In the genomic region with DNA sequence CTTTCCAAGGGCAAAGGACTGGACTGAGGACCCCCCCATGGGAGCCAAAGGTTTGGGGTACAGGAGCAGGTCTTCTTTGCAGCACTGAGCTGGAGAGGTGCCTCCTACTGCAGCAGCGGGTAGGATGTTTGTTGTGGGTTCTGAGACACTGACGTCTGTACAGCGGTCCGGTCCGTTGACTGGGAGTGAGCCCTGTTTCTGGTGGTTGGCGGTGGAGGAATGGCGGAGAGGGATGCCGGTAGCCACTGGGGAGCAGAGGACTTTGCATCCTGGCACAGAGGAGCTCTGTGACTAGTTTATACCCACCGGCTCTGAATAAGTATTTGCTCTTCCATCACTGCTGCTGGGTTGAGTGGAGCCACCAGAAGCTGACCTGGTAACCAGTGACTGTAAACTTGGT, we compare ENCODE assay signal across 15 mouse cellular contexts.
DNase-seq lines count a peak whose midpoint lies in the region; ATAC-seq and TF ChIP-seq lines count a peak whose summit lies in the region.
"Had no signal": no experiment of that assay in that cellular context is flagged by ENCODE, and none has a peak within 500 bp of the region (broad histone marks: within the 10 kb centered on the region; RNA-seq: fewer than 3 reads in every experiment).

No protein-coding gene starts in this region.

- H3K4me3 ChIP-seq in liver, adult 2 months (ENCODE audit: insufficient read depth, low read depth, low read length) = no peak overlapping the region
- no peak overlapping the region for H3K4me3 ChIP-seq in liver, embryonic 16.5 days (ENCODE audit: low read depth, low read length)
- no peak overlapping the region for H3K4me3 ChIP-seq in forebrain, embryonic 15.5 days
- H3K4me3 ChIP-seq: hindbrain, embryonic 10.5 days had no signal

- no peak overlapping the region for H3K4me2 ChIP-seq in liver, embryonic 16.5 days (ENCODE audit: low read depth, low read length)
- no peak overlapping the region for H3K4me2 ChIP-seq in forebrain, embryonic 15.5 days (replicated peaks)
- H3K4me2 ChIP-seq: midbrain, embryonic 11.5 days had no signal

- no peaks in the 10 kb centered on the region for H3K27me3 ChIP-seq in liver, adult 2 months (ENCODE audit: control insufficient read depth, insufficient read depth, low read length)
- no peaks in the 10 kb centered on the region for H3K27me3 ChIP-seq in liver, embryonic 16.5 days (ENCODE audit: control insufficient read depth, insufficient read depth, low read depth, low read length)
- no peaks in the 10 kb centered on the region for H3K27me3 ChIP-seq in forebrain, embryonic 15.5 days

- H3K9me3 ChIP-seq in liver, embryonic 16.5 days (replicated peaks; ENCODE audit: control insufficient read depth, low read length) = no peaks in the 10 kb centered on the region
- H3K9me3 ChIP-seq in forebrain, embryonic 15.5 days = no peaks in the 10 kb centered on the region
- H3K9me3 ChIP-seq: hindbrain, embryonic 10.5 days had no signal

- no peak for TF ChIP-seq POLR2A in liver, adult 2 months (IDR thresholded peaks at IDR 0.05; ENCODE audit: extremely low read depth, insufficient read depth, low read length)

- no peaks in the 10 kb centered on the region for H3K36me3 ChIP-seq in liver, adult 2 months (ENCODE audit: control insufficient read depth, insufficient read depth, low read length)
- no peaks in the 10 kb centered on the region for H3K36me3 ChIP-seq in liver, embryonic 16.5 days (ENCODE audit: control insufficient read depth, insufficient read depth)
- no peaks in the 10 kb centered on the region for H3K36me3 ChIP-seq in forebrain, embryonic 15.5 days

- H3K4me1 ChIP-seq in liver, adult 2 months (ENCODE audit: control insufficient read depth, insufficient read depth, low read length) = peaks cover 69% of the 10 kb centered on the region
- peaks cover 73% of the 10 kb centered on the region for H3K4me1 ChIP-seq in liver, embryonic 16.5 days (ENCODE audit: control insufficient read depth, low read depth, low read length)
- peaks cover 79% of the 10 kb centered on the region for H3K4me1 ChIP-seq in forebrain, embryonic 15.5 days

- 27% methylated on average over 9 of the region's 9 CpGs for WGBS in liver, adult 2 months
- 64% methylated on average over 9 of the region's 9 CpGs for WGBS in liver, embryonic 16.5 days (ENCODE audit: insufficient replicate concordance)
- WGBS in forebrain, embryonic 15.5 days = 85% methylated on average over 9 of the region's 9 CpGs

- TF ChIP-seq CTCF in liver, adult 2 months (IDR thresholded peaks at IDR 0.05; ENCODE audit: low read depth, low read length) = no peak

- ATAC-seq in CD4-positive, CD25-positive, alpha-beta regulatory T cell, adult 4 months = peak; percentile 37
- ATAC-seq in liver, embryonic 16.5 days (ENCODE audit: low read depth) = no peak
- no peak for ATAC-seq in forebrain, embryonic 15.5 days (replicated peaks)

- DNase-seq in liver, adult 2 months (ENCODE audit: extremely low read depth, low read depth, low spot score) = no peak
- no peak for DNase-seq in liver
- DNase-seq in induced T-regulatory cell, adult 2 months (ENCODE audit: low read depth) = peak; percentile 66
- no peak for DNase-seq in adrenal gland, adult 18-20 months (ENCODE audit: low spot score in 2 of 2)
- no peak for DNase-seq in testis, postnatal 14 days (ENCODE audit: low spot score)
- DNase-seq: B cell, adult 2 months; cerebellum, adult 11 months; cerebellum, postnatal 36 days; right cerebral cortex, adult 18-20 months had no signal

- H3K9ac ChIP-seq in liver, adult 2 months (ENCODE audit: low read depth, low read length) = no peak overlapping the region
- no peak overlapping the region for H3K9ac ChIP-seq in liver, embryonic 16.5 days (ENCODE audit: low read depth, low read length)
- no peak overlapping the region for H3K9ac ChIP-seq in forebrain, embryonic 15.5 days (replicated peaks)
- H3K9ac ChIP-seq: lung, embryonic 14.5 days had no signal

- peaks cover 69% of the 10 kb centered on the region for H3K79me2 ChIP-seq in liver, adult 2 months (ENCODE audit: control insufficient read depth, insufficient read depth, low read length)

- H3K27ac ChIP-seq in liver, adult 2 months (replicated peaks; ENCODE audit: insufficient read depth, low read depth, low read length) = peak overlapping the region; percentile 56
- H3K27ac ChIP-seq in liver, embryonic 16.5 days (ENCODE audit: low read length) = peak overlapping the region; percentile 0; the same call in 1 of the 2 replicates
- no peak overlapping the region for H3K27ac ChIP-seq in forebrain, embryonic 15.5 days (replicated peaks)
